ENCODE assay signal across 18 mouse cellular contexts in genomic region chr12:69419606-69420005, GRCm38 (mm10). TPM values are rescaled to one million over a fixed set of nuclear protein-coding genes. Genes with fewer than 3 reads are reported as not detected.
DNase-seq lines count a peak whose midpoint lies in the region; ATAC-seq lines count a peak whose summit lies in the region.
"Had no signal": no experiment of that assay in that cellular context is flagged by ENCODE, and none has a peak within 500 bp of the region (broad histone marks: within the 10 kb centered on the region; RNA-seq: fewer than 3 reads in every experiment).

No protein-coding gene starts in this region.

- ATAC-seq in megakaryocyte, adult 5-6 weeks (ENCODE audit: poor library complexity, severe bottlenecking), result no peak
- ATAC-seq: hindbrain, embryonic 16.5 days; intestine, embryonic 16.5 days had no signal

- DNase-seq in kidney, postnatal 10 days, result peak; percentile 20
- DNase-seq in kidney, postnatal 14 days, result no peak
- peak; percentile 65 for DNase-seq in NIH3T3 (ENCODE audit: low read depth)
- DNase-seq in gastrocnemius, postnatal 25 days, result no peak
- no peak for DNase-seq in spleen, postnatal 14 days (ENCODE audit: low spot score in 2 of 2)
- DNase-seq: cerebellum, adult 11 months; embryo, embryonic 11 days; heart, adult 2 months; heart, postnatal 4 days; left cerebral cortex, postnatal 4 days; liver; lung, postnatal 14 days; thymus, adult 2 months had no signal

- H3K4me3 ChIP-seq in macrophage (ENCODE audit: inconsistent target), result no peak overlapping the region
- H3K4me3 ChIP-seq: heart, adult 2 months; left cerebral cortex, adult 2 months had no signal

- H3K27ac ChIP-seq in macrophage, result peak overlapping the region; percentile 39
- H3K27ac ChIP-seq: heart, adult 2 months; left cerebral cortex, adult 2 months had no signal

- WGBS in macrophage (ENCODE audit: missing documents), result 28% methylated on average over 4 of the region's 4 CpGs

- no peaks in the 10 kb centered on the region for H3K79me2 ChIP-seq in macrophage (ENCODE audit: inconsistent target)

- no peaks in the 10 kb centered on the region for H3K36me3 ChIP-seq in macrophage (ENCODE audit: inconsistent target)

RNA-seq across cellular contexts. Expression of gene Gm9887, which starts 47.3 kb away (rescaled TPM):
- total RNA-seq in macrophage (2018; cell fraction: chromatin; rRNA removed), result 1 to 10 TPM in 6 of 26 experiments, not detected in 20; 1.3 to 3.1 (median 1.9) TPM
- 1 to 10 TPM in 22 of 26 experiments, under 1 TPM in 4; 0.80 to 2.2 (median 1.4) TPM for total RNA-seq in macrophage (2018; cell fraction: cytosol; rRNA removed)
- 1 to 10 TPM in 20 of 26 experiments, not detected in 6; 1.0 to 4.2 (median 2.0) TPM for total RNA-seq in macrophage (2018; cell fraction: nucleus; rRNA removed)
- 0.40 to 0.57 TPM in 2 of 3 replicates, not detected in the other for polyA plus RNA-seq in macrophage (2018)
- not detected for total RNA-seq in gastrocnemius, postnatal 25 days (2021)
- total RNA-seq in megakaryocyte, adult 5-6 weeks (2015), result not detected in 2 replicates
- not detected in 2 replicates for total RNA-seq in megakaryocyte, adult 5-6 weeks (2017)

RNA-seq across cellular contexts. Expression of gene Arf6, which starts 47.7 kb away (rescaled TPM):
- total RNA-seq in macrophage (2018; cell fraction: chromatin; rRNA removed), result 10 to 100 TPM; 24.2 to 52.1 (median 39.1) TPM
- 100 to 1,000 TPM; 164 to 272 (median 215) TPM for total RNA-seq in macrophage (2018; cell fraction: cytosol; rRNA removed)
- total RNA-seq in macrophage (2018; cell fraction: nucleus; rRNA removed), result 100 to 1,000 TPM in 24 of 26 experiments, 10 to 100 TPM in 2; 93.7 to 259 (median 148) TPM
- polyA plus RNA-seq in macrophage (2018), result 84.8 to 161 TPM (median 114 TPM) in 3 replicates
- 10 to 100 TPM; 20.1 to 23.5 TPM for total RNA-seq in gastrocnemius, postnatal 25 days (2021)
- 78.8 and 94.8 TPM in 2 replicates for total RNA-seq in megakaryocyte, adult 5-6 weeks (2015)
- total RNA-seq in megakaryocyte, adult 5-6 weeks (2017), result 125 and 133 TPM in 2 replicates

Comparison
In these comparisons a context has a peak if more than half of its experiments do, and no peak if none do; other contexts are left out.
1. DNase-seq: peak in kidney, postnatal 10 days (single experiment) and NIH3T3 (single experiment); none in kidney, postnatal 14 days (single experiment), gastrocnemius, postnatal 25 days (single experiment) and spleen, postnatal 14 days (0 of 2).